Mouse (Mus musculus) lung, postnatal 36 days (tissue): ENCODE results near the gene Slc5a3.

ENCODE experiments used
- DNase-seq: peaks from one replicate; pipeline ENCODE4 v3.0.0; 2022; ENCODE audit warnings: mixed read lengths

The Slc5a3 gene

GRCm38 (mm10) chr16:92057852-92058643 lies at the start of gene Slc5a3, which contains the start of the genes Mrps6 and Gm49711:
Gene Slc5a3, plus strand, starts transcription at chr16:92058322.
Gene Mrps6, plus strand, starts transcription at chr16:92058270.
Gene Gm49711, plus strand, starts transcription at chr16:92058316.
- peak; percentile 81 for DNase-seq

DNA sequence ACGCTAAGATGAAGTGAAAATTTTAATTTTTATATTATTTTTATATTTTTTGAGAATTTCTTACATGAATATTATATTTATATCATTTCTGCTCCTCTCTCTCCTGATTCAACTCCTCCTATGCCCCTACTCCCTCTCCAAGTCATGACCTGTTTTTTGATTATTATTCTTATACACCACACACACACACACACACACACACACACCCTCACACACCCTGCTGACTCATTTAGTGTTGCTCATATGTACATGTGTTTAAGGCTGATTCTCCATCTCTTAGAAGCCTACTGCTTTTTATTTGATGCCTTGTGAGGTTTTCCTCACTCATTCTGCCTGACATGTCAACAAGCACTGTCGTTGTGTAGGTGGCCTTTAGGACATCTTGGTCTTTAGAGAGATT lies 48.5 kb upstream of the Slc5a3 start:
- DNase-seq, result no peak

DNA sequence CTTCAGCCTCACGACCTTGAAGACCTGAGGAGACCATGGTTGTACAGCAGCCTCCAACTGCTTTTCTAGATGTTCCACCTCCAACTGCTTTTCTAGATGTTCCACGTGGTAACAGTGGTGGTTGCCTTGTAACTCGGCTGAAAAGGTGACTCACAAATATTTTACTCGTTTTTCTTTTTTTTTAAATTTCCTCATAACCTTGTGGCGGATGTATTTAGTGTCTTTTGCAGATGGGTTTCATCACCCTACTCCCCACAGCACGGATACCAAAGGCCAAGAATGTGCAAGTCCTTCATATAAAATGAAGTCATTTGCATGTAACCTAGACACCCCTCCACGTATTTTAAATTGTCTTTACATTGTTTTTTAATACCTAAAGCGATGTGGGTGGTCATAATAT lies 41.3 kb upstream of the Slc5a3 start:
- no peak for DNase-seq

GRCm38 (mm10) chr16:92019141-92020118 lies 38.7 kb upstream of the Slc5a3 start:
- DNase-seq, result peak; percentile 37

GRCm38 (mm10) chr16:92021656-92022400 lies 36.3 kb upstream of the Slc5a3 start:
- no peak for DNase-seq

GRCm38 (mm10) chr16:92022494-92023283 lies 35.4 kb upstream of the Slc5a3 start:
- DNase-seq, result no peak

GRCm38 (mm10) chr16:92033286-92033685 lies 24.8 kb upstream of the Slc5a3 start:
- no peak for DNase-seq

DNA sequence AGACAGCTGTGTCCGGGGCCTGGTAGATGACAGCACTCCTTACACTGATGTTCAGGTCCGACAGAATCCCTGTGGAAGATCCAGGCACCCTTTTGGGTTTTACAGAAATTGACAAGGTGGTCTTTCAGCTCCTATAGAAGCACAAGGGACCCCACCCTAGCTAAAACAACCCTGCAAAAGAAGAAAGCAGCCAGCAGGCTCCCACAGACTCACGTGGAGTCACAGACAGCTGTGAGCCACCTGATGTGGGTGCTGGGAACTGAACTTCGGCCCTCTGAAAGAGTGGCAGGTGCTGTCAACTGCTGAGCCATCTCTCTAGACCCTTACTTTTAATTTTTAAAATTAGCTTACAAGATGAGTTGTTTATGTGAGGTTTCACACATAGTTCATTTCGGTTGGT lies 23.4 kb upstream of the Slc5a3 start:
- no peak for DNase-seq

DNA sequence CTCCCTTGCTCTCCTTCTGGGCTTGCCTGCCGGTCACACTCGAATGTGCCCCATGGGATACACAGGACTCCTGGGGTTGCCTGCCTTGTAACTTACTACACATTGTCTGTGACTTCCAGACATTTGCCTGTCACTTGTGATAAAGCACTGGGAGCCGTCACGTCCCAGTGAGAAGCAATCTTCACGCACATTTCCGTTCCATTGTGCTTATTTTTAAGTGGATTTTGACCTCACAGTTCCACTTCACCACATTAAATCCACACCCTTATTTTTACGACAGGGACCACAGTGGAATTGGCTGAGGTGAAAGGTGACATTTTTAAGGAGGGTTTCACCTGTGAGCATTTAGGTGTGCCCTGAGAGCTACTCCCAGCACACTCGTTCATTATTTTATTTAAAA lies 21.4 kb upstream of the Slc5a3 start:
- no peak for DNase-seq

DNA sequence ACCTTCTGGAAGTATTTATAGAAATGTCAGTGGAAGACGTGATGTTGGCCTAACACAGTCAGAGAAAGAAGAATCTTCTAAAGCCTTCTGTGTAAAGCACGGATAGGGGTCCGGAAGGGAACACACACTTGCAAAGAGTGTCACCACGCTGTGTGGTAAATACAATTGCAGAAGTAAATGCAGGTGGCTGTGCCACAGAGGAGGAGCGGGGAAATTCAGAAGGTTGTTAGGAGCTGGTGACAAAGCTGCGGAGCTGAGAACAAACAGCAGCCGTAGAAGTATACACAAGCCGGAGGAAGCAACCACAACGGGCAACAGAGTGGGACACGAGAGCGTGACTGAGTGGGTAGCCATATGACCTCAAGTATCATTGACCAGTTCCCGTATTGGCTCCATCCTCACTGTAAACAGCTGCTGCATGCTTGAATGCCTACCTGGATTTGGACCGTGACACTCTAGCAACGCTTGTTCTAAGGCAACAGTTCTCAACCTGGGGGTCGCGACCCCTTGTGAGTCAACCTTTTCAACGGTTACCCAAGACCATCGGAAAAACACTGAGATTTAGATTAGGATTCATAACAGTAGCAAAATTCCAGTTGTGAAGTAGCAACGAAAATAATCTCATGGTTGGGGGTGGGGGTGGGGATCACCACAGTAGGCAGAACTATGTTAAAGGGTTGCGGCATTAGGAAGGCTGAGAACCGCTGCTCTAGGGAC lies 20.1 kb upstream of the Slc5a3 start:
- DNase-seq, result peak; percentile 23

GRCm38 (mm10) chr16:92039421-92039820 lies 18.7 kb upstream of the Slc5a3 start:
- DNase-seq, result peak; percentile 56

GRCm38 (mm10) chr16:92039966-92040365 lies 18.2 kb upstream of the Slc5a3 start:
- DNase-seq, result no peak

DNA sequence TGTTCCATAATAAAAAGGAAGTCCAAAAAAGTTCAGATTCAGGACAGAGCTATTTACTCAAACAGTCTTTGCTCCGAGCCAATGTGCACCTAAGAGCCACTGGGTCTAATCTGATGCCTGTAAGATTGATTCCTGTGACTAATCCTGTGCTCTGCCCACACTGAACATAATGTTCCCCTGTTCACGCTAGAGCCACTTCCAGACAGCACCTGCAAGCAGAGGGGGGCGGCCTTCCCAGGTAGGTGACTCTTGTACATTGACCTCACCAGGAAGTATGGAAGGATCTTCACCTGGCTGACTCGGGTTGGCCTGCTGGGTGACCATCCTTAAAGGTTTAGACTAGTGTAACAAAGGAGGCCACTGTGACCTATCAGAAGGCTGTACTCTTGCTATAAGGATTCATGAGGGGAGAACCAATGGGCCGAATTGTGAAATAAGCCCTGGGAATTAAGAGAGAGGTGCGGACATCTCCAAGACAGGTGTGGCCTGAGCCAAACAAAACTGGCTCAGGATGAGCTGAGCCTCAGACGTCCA lies 6.3 kb upstream of the Slc5a3 start:
- no peak for DNase-seq

DNA sequence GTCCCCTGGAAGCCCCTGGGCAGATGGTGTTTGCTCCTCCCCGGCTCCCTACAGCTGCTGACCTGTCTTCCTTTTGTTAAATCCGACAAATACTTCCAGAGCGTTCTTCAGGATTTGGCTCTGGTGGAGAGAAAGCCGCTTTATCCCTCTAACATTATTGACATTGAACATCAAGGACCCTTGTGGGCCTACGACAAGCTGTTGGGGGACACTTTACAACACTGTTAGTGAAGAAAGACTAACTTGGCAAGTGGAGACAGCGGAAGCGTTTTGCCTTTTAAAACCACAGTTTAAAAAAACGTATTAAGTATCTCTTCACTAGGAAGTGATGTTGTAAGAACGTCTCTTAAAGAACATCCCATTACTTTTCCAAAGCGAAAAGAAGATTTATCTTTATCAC lies 5.6 kb upstream of the Slc5a3 start:
- DNase-seq, result peak; percentile 28

DNA sequence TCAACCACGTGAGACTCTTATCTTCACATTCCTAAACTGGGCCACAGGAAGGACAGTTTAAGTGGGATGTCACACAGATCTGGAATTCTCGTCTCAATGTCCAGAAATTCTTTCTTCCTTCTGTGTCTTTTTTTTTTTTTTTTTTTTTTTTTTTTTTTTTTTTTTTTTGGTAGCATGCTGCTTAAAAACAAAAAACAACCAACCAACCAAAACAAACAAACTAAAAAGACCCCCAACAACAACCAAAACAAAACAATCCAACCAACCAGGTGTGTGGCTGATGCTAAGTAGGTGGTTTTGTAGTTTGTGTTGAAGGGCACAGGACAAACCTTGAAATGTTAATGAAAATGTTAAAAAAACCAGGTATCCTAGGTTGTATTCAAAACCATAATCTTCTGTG lies 1.4 kb upstream of the Slc5a3 start:
- DNase-seq, result no peak

DNA sequence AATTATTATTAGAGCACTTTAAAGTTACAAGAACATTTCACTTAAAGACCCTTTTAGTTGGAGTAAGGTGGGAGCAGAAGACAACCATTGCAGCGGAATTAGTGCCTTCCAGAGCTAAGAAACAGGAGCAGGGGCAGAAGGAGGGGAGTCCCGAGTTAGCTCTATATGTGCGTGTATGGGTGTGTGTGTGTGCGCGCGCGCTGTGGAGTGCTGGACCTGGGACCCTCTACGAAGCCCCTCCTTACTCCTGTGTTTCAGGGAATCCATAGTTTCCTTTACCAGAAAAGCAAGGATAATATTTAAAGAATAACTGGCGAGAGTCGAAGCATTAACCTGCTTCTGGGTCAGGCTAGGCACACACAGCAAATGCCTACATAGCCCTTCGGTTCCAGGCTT lies 668 bp upstream of the Slc5a3 start:
- no peak for DNase-seq

DNA sequence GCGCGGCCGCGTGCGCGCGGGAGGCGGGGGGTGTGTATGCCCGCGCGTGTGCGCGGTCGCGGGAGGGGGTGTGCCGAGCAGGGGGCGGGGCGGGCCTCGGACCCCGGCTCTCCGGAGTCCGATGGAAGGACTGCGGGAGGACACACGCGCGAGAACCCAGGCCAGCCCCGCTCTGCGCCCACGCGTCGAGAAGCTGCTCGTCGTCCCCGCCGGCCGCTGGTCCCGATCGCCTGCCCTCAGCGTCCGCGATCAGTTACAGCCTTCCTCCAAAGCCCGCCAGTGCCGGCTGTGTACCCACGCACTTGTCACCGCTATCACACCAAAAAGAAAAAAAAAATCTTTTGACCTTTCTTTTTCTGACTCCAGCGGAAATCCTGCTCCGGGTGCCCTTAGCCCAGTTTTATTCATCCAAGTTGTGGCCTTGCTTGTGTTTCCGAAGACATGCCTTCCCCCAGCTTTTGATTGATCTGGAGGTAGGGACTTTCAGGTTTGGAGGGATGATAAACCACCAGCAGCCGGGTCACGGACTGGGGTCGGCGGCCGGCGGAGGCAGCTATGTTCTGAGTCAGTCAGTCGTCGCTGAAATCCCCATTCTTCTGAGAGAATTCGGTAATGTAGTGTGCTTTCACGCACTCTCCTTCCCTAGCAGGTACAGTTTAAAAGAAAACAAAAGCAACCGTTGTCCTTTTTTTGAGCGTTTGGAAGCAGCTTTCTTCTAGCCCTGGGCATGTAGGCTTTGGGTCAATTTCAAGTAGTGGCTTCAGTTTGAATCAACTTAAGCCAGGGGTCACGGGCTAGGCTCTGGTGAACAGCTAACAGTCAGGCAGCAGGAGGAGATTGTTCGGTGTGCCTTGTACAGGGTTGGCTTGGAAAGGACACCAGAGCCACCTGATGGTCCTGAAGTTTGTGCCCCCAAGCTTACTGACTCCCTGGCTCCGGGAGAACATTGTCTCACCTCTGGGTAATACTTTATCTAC lies 810 bp downstream of the Slc5a3 start:
- peak; percentile 9 for DNase-seq

GRCm38 (mm10) chr16:92060213-92060612 lies 2.1 kb downstream of the Slc5a3 start:
- DNase-seq, result no peak

DNA sequence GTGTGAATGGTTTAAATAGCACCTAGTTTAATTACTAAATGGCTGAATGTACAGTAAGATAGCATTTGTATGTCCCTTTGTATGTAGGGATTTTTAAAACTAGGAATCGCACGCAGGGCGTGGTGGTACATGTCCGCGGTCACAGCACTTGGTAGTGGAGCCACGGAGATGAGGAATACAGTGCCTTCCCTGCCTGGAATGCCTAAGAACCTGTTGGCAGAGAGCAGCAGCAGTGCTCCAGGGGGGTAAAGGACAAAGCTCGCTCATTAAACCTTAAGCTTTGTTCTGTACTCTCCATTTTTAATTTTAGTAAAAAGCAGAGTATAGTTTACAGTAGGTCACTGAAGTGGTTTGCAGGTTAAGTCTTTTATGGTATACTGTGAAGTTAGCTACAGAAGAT lies 3.5 kb downstream of the Slc5a3 start:
- DNase-seq, result no peak

GRCm38 (mm10) chr16:92062832-92063231 lies 4.7 kb downstream of the Slc5a3 start:
- DNase-seq, result no peak
